Mouse (Mus musculus): ENCODE results near the gene H2-Q6. TPM values are rescaled to one million over a fixed set of nuclear protein-coding genes. Genes with fewer than 3 reads are reported as not detected.
"Not testable (repeated sequence)": the region's sequence is repeated elsewhere in the genome, so short reads cannot be mapped to it uniquely, and the experiment has no call there.

Gene H2-Q6
- polyA plus RNA-seq, 1 experiment = 59.3 TPM

- Histone ChIP-seq H3K36me3 (ENCODE audit: control insufficient read depth, insufficient read depth, low read length) (no peaks in the 10 kb centered on the region), H3K4me1 (ENCODE audit: control insufficient read depth, insufficient read depth, insufficient read length, low read length) (no peaks in the 10 kb centered on the region), H3K27ac (ENCODE audit: insufficient read depth, low read depth, low read length) (no peak overlapping the region), H3K4me3 (ENCODE audit: low read depth, low read length) (no peak overlapping the region), H3K27me3 (ENCODE audit: control insufficient read depth, insufficient read depth, low read length) (peaks cover 5% of the 10 kb centered on the region; the same call in 1 of the 2 replicates)
- no peak for TF ChIP-seq CTCF (IDR thresholded peaks at IDR 0.05; ENCODE audit: extremely low read depth, insufficient read length, insufficient replicate concordance, low read depth, low read length)
- no peak for TF ChIP-seq POLR2A (IDR thresholded peaks at IDR 0.05; ENCODE audit: low read depth, low read length)
- 65% methylated on average over 7 of the region's 7 CpGs for WGBS
Measured at GRCm38 (mm10) chr17:35418772-35419171, 5.9 kb upstream of the H2-Q6 start.

- not testable (repeated sequence) for H3K36me3 ChIP-seq (ENCODE audit: control insufficient read depth, insufficient read depth, low read length); H3K4me3 ChIP-seq (ENCODE audit: low read depth, low read length); H3K27me3 ChIP-seq (ENCODE audit: control insufficient read depth, insufficient read depth, low read length); H3K27ac ChIP-seq (ENCODE audit: insufficient read depth, low read depth, low read length); H3K4me1 ChIP-seq (ENCODE audit: control insufficient read depth, insufficient read depth, insufficient read length, low read length)
- WGBS = 44% methylated on average over 4 of the region's 4 CpGs
Measured at GRCm38 (mm10) chr17:35419564-35419963, 5.1 kb upstream of the H2-Q6 start.

GRCm38 (mm10) chr17:35420206-35420810, 4.3 kb upstream of the H2-Q6 start:
- peak; percentile 78; the same call in 1 of the 2 replicates for TF ChIP-seq CTCF (IDR thresholded peaks at IDR 0.05; ENCODE audit: extremely low read depth, insufficient read length, insufficient replicate concordance, low read depth, low read length)
- WGBS = 13% methylated on average over 11 of the region's 11 CpGs
- H3K27me3 ChIP-seq (ENCODE audit: control insufficient read depth, insufficient read depth, low read length); H3K4me3 ChIP-seq (ENCODE audit: low read depth, low read length); H3K4me1 ChIP-seq (ENCODE audit: control insufficient read depth, insufficient read depth, insufficient read length, low read length); H3K36me3 ChIP-seq (ENCODE audit: control insufficient read depth, insufficient read depth, low read length); H3K27ac ChIP-seq (ENCODE audit: insufficient read depth, low read depth, low read length): not testable (repeated sequence)

- H3K4me3 ChIP-seq (ENCODE audit: low read depth, low read length); H3K36me3 ChIP-seq (ENCODE audit: control insufficient read depth, insufficient read depth, low read length); H3K27me3 ChIP-seq (ENCODE audit: control insufficient read depth, insufficient read depth, low read length); H3K27ac ChIP-seq (ENCODE audit: insufficient read depth, low read depth, low read length); H3K4me1 ChIP-seq (ENCODE audit: control insufficient read depth, insufficient read depth, insufficient read length, low read length): not testable (repeated sequence)
- 96% methylated on average over 4 of the region's 4 CpGs for WGBS
Measured at GRCm38 (mm10) chr17:35421331-35421730, 3.3 kb upstream of the H2-Q6 start.

- 91% methylated on average over 5 of the region's 5 CpGs for WGBS
Measured at GRCm38 (mm10) chr17:35422360-35422759, 2.3 kb upstream of the H2-Q6 start.

GRCm38 (mm10) chr17:35423131-35423810, 1.4 kb upstream of the H2-Q6 start:
- 59% methylated on average over 3 of the region's 3 CpGs for WGBS
- H3K27ac ChIP-seq (ENCODE audit: insufficient read depth, low read depth, low read length); H3K36me3 ChIP-seq (ENCODE audit: control insufficient read depth, insufficient read depth, low read length); H3K4me1 ChIP-seq (ENCODE audit: control insufficient read depth, insufficient read depth, insufficient read length, low read length); H3K27me3 ChIP-seq (ENCODE audit: control insufficient read depth, insufficient read depth, low read length); H3K4me3 ChIP-seq (ENCODE audit: low read depth, low read length): not testable (repeated sequence)

More at GRCm38 (mm10) chr17:35422360-35422759, 2.3 kb upstream of the H2-Q6 start:
- not testable (repeated sequence) for H3K36me3 ChIP-seq (ENCODE audit: control insufficient read depth, insufficient read depth, low read length); H3K4me1 ChIP-seq (ENCODE audit: control insufficient read depth, insufficient read depth, insufficient read length, low read length); H3K27me3 ChIP-seq (ENCODE audit: control insufficient read depth, insufficient read depth, low read length); H3K4me3 ChIP-seq (ENCODE audit: low read depth, low read length); H3K27ac ChIP-seq (ENCODE audit: insufficient read depth, low read depth, low read length)

- H3K4me3 ChIP-seq (ENCODE audit: low read depth, low read length); H3K27ac ChIP-seq (ENCODE audit: insufficient read depth, low read depth, low read length); H3K4me1 ChIP-seq (ENCODE audit: control insufficient read depth, insufficient read depth, insufficient read length, low read length); H3K36me3 ChIP-seq (ENCODE audit: control insufficient read depth, insufficient read depth, low read length); H3K27me3 ChIP-seq (ENCODE audit: control insufficient read depth, insufficient read depth, low read length): not testable (repeated sequence)
- 83% methylated on average over 3 of the region's 3 CpGs for WGBS
Measured at GRCm38 (mm10) chr17:35424106-35424505, 544 bp upstream of the H2-Q6 start.

GRCm38 (mm10) chr17:35425474-35425873, 824 bp downstream of the H2-Q6 start:
- H3K27me3 ChIP-seq (ENCODE audit: control insufficient read depth, insufficient read depth, low read length); H3K27ac ChIP-seq (ENCODE audit: insufficient read depth, low read depth, low read length); H3K36me3 ChIP-seq (ENCODE audit: control insufficient read depth, insufficient read depth, low read length); H3K4me1 ChIP-seq (ENCODE audit: control insufficient read depth, insufficient read depth, insufficient read length, low read length): not testable (repeated sequence)
- peak overlapping the region; percentile 59 for H3K4me3 ChIP-seq (ENCODE audit: low read depth, low read length)
- 44% methylated on average over 28 of the region's 28 CpGs for WGBS

GRCm38 (mm10) chr17:35428883-35429282, 4.2 kb downstream of the H2-Q6 start:
- 91% methylated on average over 6 of the region's 6 CpGs for WGBS
- not testable (repeated sequence) for H3K27me3 ChIP-seq (ENCODE audit: control insufficient read depth, insufficient read depth, low read length); H3K4me3 ChIP-seq (ENCODE audit: low read depth, low read length); H3K27ac ChIP-seq (ENCODE audit: insufficient read depth, low read depth, low read length); H3K4me1 ChIP-seq (ENCODE audit: control insufficient read depth, insufficient read depth, insufficient read length, low read length); H3K36me3 ChIP-seq (ENCODE audit: control insufficient read depth, insufficient read depth, low read length)

- H3K4me1 ChIP-seq (ENCODE audit: control insufficient read depth, insufficient read depth, insufficient read length, low read length); H3K36me3 ChIP-seq (ENCODE audit: control insufficient read depth, insufficient read depth, low read length); H3K27ac ChIP-seq (ENCODE audit: insufficient read depth, low read depth, low read length); H3K4me3 ChIP-seq (ENCODE audit: low read depth, low read length); H3K27me3 ChIP-seq (ENCODE audit: control insufficient read depth, insufficient read depth, low read length): not testable (repeated sequence)
- 86% methylated on average over 6 of the region's 6 CpGs for WGBS
Measured at GRCm38 (mm10) chr17:35430671-35431070, 6.0 kb downstream of the H2-Q6 start.

- 90% methylated on average over 3 of the region's 3 CpGs for WGBS
- not testable (repeated sequence) for H3K27me3 ChIP-seq (ENCODE audit: control insufficient read depth, insufficient read depth, low read length); H3K27ac ChIP-seq (ENCODE audit: insufficient read depth, low read depth, low read length); H3K36me3 ChIP-seq (ENCODE audit: control insufficient read depth, insufficient read depth, low read length); H3K4me1 ChIP-seq (ENCODE audit: control insufficient read depth, insufficient read depth, insufficient read length, low read length); H3K4me3 ChIP-seq (ENCODE audit: low read depth, low read length)
Measured at GRCm38 (mm10) chr17:35432167-35432566, 7.5 kb downstream of the H2-Q6 start.
